Comparison of ENCODE assay signal across 10 mouse cellular contexts in the genomic region with DNA sequence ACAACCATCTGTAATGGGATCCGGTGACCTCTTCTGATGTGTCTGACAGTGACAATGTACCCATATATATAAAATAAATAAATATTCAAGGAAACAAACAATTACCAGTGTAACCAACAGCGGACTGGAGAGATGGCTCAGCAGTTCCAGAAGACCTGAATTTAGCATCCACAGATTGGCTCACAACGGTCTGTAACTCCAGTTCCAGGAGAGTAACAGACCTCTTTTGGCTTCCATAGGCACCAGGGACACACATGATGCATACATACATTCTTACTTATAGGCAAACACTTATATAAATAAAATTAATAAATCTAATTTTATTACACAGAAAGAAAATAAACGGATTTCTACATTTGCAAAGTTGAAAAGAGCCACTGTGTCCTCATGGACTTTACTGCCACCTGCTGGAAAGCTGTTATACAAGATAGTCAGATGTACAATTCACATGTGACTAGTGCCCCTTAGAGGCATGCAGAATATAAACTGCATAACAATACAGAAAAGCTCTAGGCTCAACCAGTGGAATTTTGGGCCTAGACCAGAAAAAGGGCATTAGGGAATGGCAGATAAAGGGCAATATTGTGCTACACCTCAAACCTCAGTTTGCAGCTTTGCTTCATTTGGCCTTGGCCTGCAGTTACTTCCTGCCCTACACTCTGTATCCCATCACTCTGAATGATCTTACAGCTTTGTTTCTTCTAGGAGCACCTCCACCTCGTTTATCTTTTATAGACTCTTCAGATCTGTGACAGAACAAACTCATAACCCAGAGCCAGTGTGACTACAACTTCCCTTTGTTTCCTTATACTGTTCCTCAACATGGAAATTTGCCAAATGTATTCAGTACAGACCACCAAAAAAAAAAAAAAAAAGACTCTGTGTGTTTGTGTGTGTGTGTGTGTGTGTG. TPM values are rescaled to one million over a fixed set of nuclear protein-coding genes. Genes with fewer than 3 reads are reported as not detected.
DNase-seq lines count a peak whose midpoint lies in the region; ATAC-seq and TF ChIP-seq lines count a peak whose summit lies in the region.
"Had no signal": no experiment of that assay in that cellular context is flagged by ENCODE, and none has a peak within 500 bp of the region (broad histone marks: within the 10 kb centered on the region; RNA-seq: fewer than 3 reads in every experiment).

No protein-coding gene starts in this region.

- TF ChIP-seq POLR2A in bone marrow, adult 2 months (IDR thresholded peaks at IDR 0.05; ENCODE audit: borderline replicate concordance, control insufficient read depth, low read depth, low read length), result no peak

- 0 out of 2 replicates have a peak, but pooled peaks have one; percentile 13 for TF ChIP-seq CTCF in bone marrow, adult 2 months (IDR thresholded peaks at IDR 0.05; ENCODE audit: control insufficient read depth, insufficient read depth, low read length)

- DNase-seq in layer of hippocampus, adult 11-12 months (ENCODE audit: low spot score), result peak; percentile 77
- no peak for DNase-seq in layer of hippocampus, adult 8-10 months (ENCODE audit: low spot score in 2 of 2)
- DNase-seq in heart, adult 9 months (ENCODE audit: low spot score in 2 of 2), result peak; percentile 45 to 69
- peak; percentile 79 for DNase-seq in kidney, postnatal 14 days

- H3K27ac ChIP-seq in bone marrow, adult 2 months (ENCODE audit: control insufficient read depth, insufficient read depth, low read depth, low read length, poor library complexity), result no peak overlapping the region
- H3K27ac ChIP-seq: embryonic facial prominence, embryonic 12.5 days; limb, embryonic 15.5 days had no signal

- ATAC-seq in CD4-positive, CD25-positive, alpha-beta regulatory T cell, adult 4 months, result peak; percentile 61
- peak; percentile 51; the same call in 1 of the 2 replicates for ATAC-seq in neutrophil, adult 5-6 weeks (ENCODE audit: extremely low read depth, insufficient number of reproducible peaks, low FRiP score, poor library complexity, severe bottlenecking)
- no peak for ATAC-seq in activated CD4-positive, CD25-positive, alpha-beta regulatory T cell, adult 4 months

- H3K4me1 ChIP-seq in bone marrow, adult 2 months (ENCODE audit: control insufficient read depth, insufficient read depth, low read length), result no peaks in the 10 kb centered on the region
- H3K4me1 ChIP-seq: embryonic facial prominence, embryonic 12.5 days had no signal

- WGBS in bone marrow, adult 2 months, result 58% methylated on average over 5 of the region's 5 CpGs

- H3K4me3 ChIP-seq in bone marrow, adult 2 months (replicated peaks; ENCODE audit: control insufficient read depth, low read depth, low read length), result no peak overlapping the region
- H3K4me3 ChIP-seq: embryonic facial prominence, embryonic 12.5 days; limb, embryonic 15.5 days had no signal

RNA-seq across cellular contexts. Expression of a gene that starts 18.9 kb away (rescaled TPM):
- total RNA-seq in layer of hippocampus, adult 8-10 months (2022), result 10 to 100 TPM; 37.1 to 44.0 (median 40.6) TPM
- under 1 TPM in 1 of 2 experiments, not detected in 1; 0.12 TPM for polyA plus RNA-seq in CD4-positive, CD25-positive, alpha-beta regulatory T cell, adult 4 months (2017; shearing (Covaris generic))
- 8.5 and 12.2 TPM in 2 replicates for polyA plus RNA-seq in bone marrow, adult 2 months (2011; ENCODE audit: insufficient read depth, insufficient read length, low replicate concordance, missing spikeins)
- 2.5 and 2.8 TPM in 2 replicates for total RNA-seq in neutrophil, adult 5-6 weeks (2017)
- polyA plus RNA-seq in activated CD4-positive, CD25-positive, alpha-beta regulatory T cell, adult 4 months (2017; shearing (Covaris generic)), result under 1 TPM in 1 of 2 experiments, not detected in 1; 0.12 TPM

RNA-seq across cellular contexts. Expression of a gene that starts 46.8 kb away (rescaled TPM):
- total RNA-seq in layer of hippocampus, adult 8-10 months (2022), result 100 to 1,000 TPM; 723 to 801 (median 747) TPM
- polyA plus RNA-seq in CD4-positive, CD25-positive, alpha-beta regulatory T cell, adult 4 months (2017; shearing (Covaris generic)), result 10 to 100 TPM; 26.8 to 33.7 TPM
- polyA plus RNA-seq in bone marrow, adult 2 months (2011; ENCODE audit: insufficient read depth, insufficient read length, low replicate concordance, missing spikeins), result 53.1 and 78.4 TPM in 2 replicates
- 69.4 and 71.8 TPM in 2 replicates for total RNA-seq in neutrophil, adult 5-6 weeks (2017)
- 10 to 100 TPM; 42.0 to 53.0 TPM for polyA plus RNA-seq in activated CD4-positive, CD25-positive, alpha-beta regulatory T cell, adult 4 months (2017; shearing (Covaris generic))

RNA-seq across cellular contexts. Expression of a gene that starts 53.5 kb away (rescaled TPM):
- 10 to 100 TPM; 31.8 to 36.3 (median 33.9) TPM for total RNA-seq in layer of hippocampus, adult 8-10 months (2022)
- 1 to 10 TPM; 3.5 to 4.1 TPM for polyA plus RNA-seq in CD4-positive, CD25-positive, alpha-beta regulatory T cell, adult 4 months (2017; shearing (Covaris generic))
- polyA plus RNA-seq in bone marrow, adult 2 months (2011; ENCODE audit: insufficient read depth, insufficient read length, low replicate concordance, missing spikeins), result 13.6 and 35.3 TPM in 2 replicates
- 8.7 and 9.3 TPM in 2 replicates for total RNA-seq in neutrophil, adult 5-6 weeks (2017)
- polyA plus RNA-seq in activated CD4-positive, CD25-positive, alpha-beta regulatory T cell, adult 4 months (2017; shearing (Covaris generic)), result 1 to 10 TPM; 1.5 to 5.3 TPM

RNA-seq across cellular contexts. Expression of a gene that starts 57.5 kb away (rescaled TPM):
- total RNA-seq in layer of hippocampus, adult 8-10 months (2022), result 10 to 100 TPM; 24.8 to 27.1 (median 26.2) TPM
- polyA plus RNA-seq in CD4-positive, CD25-positive, alpha-beta regulatory T cell, adult 4 months (2017; shearing (Covaris generic)), result 10 to 100 TPM; 20.8 to 22.4 TPM
- polyA plus RNA-seq in bone marrow, adult 2 months (2011; ENCODE audit: insufficient read depth, insufficient read length, low replicate concordance, missing spikeins), result 15.1 and 16.3 TPM in 2 replicates
- 35.8 and 36.1 TPM in 2 replicates for total RNA-seq in neutrophil, adult 5-6 weeks (2017)
- 10 to 100 TPM; 20.1 to 23.8 TPM for polyA plus RNA-seq in activated CD4-positive, CD25-positive, alpha-beta regulatory T cell, adult 4 months (2017; shearing (Covaris generic))

Comparison
In these comparisons a context has a peak if more than half of its experiments do, and no peak if none do; other contexts are left out.
1. DNase-seq: peak in layer of hippocampus, adult 11-12 months (single experiment), heart, adult 9 months (2 of 2) and kidney, postnatal 14 days (single experiment); none in layer of hippocampus, adult 8-10 months (0 of 2).